Mouse (Mus musculus) urinary bladder, postnatal 25 days (tissue): ENCODE measurements at regions not wholly inside any gene's neighbourhood (a gene's known extent, or its start where the extent isn't known, plus 50 kb on each side); places are given as distances from the start of the nearest gene placed in this dataset.
A peak's percentile ranks its signal among the peaks of the same experiment; 100 is the strongest.

ENCODE experiments used
- DNase-seq: peaks from one replicate; pipeline ENCODE4 v3.0.0; 2022; ENCODE audit warnings: low spot score

DNA sequence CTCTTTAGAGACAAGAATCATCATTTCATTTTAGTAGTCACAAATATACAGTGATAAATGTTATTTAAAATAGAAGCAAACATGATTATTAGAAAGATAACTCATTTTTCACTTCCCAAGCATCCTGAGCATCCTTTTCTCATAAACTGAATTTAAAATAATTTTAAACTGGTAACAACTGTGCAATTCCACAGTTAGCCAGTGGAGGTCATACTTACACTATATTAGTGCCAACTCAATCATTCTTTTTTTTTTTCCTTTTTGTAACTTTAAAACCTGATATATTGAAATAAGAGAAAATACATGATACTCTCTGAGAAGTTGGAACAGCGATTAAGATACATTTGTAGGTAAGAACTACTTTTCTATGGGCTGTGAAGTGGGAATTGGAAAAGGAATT is 113.2 kb upstream of the Gm17509 start:
- no peak for DNase-seq

DNA sequence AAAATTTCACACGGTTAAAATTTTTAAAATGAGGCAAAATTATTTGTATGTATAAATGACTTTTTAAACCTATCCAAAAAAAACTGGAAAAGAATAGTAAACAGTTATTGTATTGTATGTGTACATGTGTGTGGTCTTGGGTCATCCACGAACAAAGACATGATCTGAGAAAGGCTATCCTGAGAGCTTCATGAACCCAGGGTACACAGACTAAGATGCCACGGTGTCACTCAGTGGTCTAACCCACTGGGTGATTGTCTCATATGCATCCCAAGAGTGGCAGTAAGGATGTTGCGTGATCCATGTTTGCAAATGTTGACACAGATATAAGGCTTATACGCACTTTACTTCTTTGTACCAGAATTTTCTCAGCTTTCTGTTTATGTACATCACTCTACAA is 113.7 kb upstream of the Gm17509 start:
- no peak for DNase-seq

DNA sequence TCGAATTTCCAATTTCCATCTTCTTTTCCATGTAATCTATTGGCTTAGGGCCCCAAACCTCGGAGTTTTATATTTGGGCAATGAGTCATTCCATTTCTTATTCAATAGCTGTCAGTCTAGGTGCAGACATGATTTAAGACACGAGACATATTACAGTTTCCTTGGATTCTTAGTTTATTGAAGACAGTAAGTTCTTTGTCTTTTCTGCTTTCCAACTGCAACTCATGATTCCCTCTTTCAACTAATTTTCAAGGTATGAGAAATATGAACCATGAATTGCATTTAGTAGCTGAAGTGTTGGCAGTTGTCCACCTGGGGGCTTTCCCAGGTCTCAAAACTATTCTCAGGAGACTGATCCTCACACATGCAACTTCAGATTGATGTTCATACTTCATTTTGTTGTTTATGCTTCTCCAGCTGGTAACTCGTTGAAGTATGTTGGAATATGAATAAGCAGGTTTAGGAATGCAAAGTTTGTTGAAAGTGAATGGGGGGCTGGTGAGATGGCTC is 160.3 kb upstream of the Gm17509 start:
- DNase-seq: no peak

DNA sequence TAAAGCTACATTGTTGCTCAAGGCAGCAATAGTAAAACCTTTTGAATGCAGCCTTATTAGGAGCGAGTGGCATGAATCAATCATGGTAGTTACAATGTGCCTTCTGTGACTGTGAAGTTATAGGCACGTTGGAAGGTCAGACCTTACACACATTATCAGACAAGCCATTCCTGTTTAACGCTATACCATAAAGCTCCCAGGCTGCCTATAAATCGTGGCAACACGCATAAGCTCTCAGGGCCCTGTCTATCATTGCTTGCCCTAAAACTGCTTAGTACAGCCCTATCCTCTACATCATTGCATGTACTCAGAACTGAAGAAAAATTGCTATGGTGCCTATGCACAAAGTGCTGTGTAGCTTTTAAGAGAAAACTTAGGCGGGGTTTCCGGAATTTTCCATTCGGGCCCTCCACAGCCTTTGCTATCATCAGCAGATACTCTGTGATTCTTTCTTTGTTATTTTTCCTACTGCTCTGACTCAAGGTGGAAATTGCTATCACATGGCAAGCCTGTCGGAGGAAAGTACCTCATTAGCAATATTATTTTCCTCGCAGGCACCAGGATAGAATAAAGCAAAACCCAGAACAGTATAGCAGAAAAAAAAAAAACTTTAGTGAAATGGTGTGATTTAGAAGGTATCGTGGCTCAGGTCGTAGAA is 162.7 kb upstream of the Gm17509 start:
- no peak for DNase-seq

DNA sequence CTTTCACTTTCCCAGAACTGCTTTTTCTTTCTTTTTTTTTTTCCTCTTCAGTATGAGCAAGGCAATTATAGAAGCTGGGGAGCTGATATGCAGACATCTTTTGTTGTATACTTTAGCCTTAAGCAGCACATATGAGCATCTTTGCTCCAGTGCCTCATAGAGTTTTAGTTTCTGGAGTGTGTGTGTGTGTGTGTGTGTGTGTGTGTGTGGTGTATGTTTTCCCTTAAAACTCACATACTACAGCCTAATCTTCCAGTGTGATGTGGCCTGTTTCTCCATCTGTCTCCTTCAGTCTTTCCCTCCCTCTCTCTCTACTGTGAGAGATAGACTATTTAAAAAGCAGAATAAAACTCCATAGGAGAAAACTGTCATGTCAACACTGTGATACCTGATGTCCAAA is 169.4 kb upstream of the Gm17509 start:
- no peak for DNase-seq

DNA sequence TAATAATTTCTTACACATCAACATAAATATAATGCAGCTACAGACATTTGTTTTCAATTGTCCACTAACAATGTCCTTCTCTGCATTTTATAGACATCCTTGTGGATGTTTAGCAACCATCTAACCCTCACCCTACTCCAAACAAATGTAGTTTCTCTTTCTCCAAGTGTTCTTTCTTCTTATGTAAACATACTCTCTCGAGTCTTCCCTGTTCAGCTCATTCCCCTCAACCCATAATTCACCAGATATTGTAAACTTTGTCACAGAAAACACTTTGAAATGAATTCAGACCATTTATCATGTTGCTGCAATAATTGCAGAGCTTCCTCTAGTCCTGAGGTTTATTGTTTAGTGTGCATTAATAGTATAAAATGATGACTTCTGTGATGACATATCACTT is 172.6 kb upstream of the Gm17509 start:
- DNase-seq: no peak

DNA sequence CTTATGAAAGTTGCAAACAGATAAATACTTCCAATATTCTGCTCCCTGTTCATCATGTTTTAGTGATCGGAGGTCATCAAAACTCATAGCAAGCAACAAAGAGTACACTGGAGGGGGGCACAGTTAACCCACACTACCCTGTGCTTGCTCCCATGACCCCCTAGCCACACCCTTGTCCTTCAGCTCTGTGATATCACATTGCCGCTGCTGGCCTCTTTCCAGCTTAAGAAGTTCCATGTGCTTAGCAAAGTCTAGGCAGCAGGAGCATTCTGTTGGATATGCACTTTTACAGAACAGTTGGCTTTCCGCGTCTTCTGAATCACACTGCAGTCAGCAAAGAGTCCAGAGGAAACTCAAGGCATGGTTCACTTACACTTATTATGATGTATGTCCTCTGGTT is 180.4 kb upstream of the Gm17509 start:
- no peak for DNase-seq

DNA sequence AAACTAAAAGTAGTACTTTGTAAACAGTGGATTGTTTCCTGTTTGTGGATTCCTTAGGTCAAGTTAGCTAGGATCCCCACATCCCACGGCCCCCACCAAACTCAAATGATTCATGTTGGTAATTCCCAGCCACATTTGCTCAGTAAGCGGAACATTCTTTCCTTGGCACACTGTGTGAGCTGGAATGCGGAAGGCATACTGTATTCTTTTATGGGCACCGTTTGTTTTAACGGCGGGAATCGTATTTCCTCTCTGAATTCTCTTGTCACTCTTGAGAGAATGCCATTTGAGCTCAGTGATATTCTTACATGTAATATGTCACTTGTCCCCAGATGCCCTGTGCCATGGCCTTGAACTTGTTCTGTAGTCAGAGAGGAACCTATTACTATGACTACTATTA is 189.1 kb upstream of the Gm17509 start:
- no peak for DNase-seq

DNA sequence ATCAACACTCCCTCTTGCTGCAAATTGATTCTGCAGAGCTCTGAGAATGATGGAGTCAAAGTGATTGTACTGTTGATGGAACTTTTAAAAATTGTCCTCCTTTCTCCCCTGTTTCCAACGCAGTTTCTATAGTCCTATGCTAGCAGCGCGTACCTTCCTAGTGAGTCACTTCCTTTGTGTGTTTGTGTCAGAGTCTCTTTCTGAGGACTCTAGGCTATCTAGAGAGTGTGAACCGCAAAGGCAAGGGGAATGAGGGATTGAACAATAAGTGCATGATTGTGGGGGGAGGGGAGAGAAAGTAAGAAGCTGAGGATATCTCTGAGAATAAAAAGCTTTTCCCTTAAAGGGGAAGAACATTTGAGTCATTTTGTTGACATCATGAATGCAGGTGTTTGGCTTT is 188.5 kb upstream of the Hcn1 start:
- no peak for DNase-seq

DNA sequence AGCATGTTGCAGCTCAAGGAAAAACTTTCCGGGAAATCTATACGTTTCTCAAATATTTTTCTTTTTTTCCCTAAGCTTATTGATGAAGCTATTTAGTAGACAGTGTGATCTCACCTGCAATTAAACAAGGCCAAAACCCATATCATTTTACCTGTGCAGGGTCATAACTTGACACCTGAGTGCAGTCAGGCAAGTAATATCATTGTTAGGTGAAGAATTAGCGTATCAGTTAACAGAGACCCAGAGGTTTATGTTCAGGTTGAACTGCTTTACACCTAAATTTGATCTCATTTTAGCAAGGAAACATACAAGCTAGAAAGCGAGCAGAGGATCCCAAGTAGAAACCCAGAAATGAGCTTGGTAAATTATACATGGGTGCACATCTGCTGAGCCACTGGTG is 178.6 kb upstream of the Hcn1 start:
- no peak for DNase-seq

DNA sequence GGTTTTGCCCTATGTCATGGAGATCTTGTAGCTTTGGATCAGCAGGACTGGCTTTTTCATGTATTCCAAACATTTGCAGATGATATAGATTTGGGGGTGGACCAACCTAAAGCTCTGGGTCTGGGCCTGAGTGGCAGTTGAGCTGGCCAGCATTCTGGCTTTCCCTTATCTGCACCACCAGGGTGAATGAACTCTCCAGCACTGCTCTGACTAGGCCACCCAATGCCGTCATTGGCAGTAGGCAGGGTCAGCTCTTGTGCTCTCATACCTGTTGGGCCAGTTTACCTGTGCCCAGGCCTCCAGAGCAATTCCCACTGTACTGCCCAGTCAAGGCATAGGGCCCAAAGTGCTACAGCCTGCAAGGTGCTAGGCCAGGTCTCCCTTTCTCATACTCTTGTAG is 177.1 kb upstream of the Hcn1 start:
- DNase-seq: no peak

DNA sequence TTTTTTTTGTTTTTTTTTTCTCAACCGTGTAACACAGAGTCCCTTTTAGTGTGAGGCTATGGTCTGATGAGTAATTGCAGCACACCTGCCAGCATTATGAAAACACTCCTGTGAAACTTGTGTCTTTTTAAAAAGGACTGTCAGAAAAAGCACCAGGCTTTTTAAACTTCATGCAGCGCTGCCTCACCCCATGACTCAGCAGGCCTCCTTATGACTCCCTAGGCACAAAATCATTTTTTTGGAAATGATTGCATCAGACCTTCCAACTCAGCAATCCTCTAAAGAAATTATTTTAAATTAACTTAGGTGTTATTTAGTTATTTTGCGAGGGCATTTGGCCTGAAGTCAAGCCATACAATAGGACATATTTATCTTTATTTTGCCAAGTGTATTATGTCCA is 134.7 kb upstream of the Hcn1 start:
- no peak for DNase-seq

DNA sequence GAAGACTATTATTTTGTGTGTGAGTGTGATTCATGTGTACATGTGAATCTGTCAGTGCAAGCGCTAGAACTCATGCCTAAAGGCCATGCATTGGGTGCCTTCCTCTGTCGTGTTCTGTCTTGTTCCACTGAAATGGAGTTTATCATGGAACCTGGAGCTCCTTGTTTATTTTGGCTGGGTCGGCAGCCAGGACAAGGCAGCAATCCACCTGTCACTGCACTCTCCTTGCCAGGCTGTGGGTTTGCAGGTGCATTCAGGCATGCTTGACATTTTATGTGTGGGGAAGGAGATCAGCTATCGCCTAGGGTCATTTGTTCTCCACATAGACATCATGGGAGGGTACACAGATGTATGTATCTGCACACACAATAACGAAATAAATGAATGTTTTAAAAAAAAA is 129.4 kb upstream of the Hcn1 start:
- DNase-seq: no peak

DNA sequence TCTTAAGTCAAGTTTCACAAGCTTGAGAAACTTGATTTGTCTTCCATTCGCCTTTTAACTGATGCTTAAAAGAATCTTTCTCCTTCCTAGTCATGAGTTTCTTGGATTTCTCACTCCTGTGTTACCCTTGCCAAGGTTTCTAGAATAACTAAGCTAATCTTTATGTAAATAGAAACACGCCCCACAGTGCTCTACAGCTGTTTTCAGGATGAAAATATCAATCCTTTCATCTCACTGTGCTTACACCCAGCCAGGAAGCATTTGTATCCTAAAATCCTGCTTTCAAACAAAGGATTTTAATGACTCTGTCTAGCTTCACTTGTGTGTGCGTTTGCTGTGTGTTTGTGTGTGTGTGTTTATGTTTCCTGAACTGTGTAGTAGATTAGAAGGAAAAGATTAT is 119.5 kb upstream of the Hcn1 start:
- no peak for DNase-seq

DNA sequence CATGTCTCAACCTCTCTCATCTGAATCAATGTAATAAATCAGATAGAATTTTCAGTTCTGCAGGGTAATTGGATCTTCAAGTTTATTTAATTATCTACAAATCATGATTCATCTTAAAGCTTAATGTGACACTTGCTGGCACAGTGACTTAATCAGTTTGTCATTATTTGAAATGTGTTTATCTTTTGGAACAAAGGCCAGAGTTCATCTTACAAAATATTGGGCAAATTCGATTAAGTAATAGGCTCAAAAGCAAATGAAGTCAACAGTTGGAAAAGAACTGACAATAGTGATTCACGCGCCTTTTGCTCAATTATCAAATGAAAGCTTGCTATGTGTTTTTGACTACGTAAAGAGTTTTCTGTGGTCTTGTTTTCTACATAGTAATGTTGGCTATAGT is 93.4 kb upstream of the Hcn1 start:
- DNase-seq: no peak

DNA sequence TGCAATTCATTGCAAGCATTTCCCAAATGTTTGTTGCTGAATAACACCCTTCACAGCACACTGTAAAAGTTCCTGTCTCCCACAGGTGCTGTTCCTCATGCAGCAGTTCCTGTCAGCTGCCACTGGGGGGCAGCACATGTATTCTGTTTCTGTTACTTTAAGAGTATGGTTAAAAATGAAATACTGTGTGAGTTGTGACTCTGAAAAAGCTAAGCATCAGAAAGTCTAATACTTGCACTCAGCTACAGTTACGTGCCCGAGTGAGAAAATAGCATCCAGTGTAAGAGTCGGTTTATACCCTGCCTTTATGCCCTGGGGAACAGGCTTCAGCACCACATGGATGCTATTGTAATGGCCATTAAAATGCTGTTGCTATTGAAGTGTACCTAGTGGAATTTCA is 52.0 kb upstream of the Hcn1 start:
- peak; percentile 5 for DNase-seq
